Mouse (Mus musculus): ENCODE results near the gene Tle4.

GRCm38 (mm10) chr19:14415996-14416395 is 181.9 kb downstream of the Tle4 start:
- TF ChIP-seq CTCF (IDR thresholded peaks at IDR 0.05; ENCODE audit: borderline replicate concordance, extremely low read depth, insufficient read depth, insufficient read length) = no peak
- TF ChIP-seq POLR2A (IDR thresholded peaks at IDR 0.05; ENCODE audit: borderline replicate concordance, extremely low read depth, insufficient read depth, insufficient read length, poor library complexity, severe bottlenecking) = no peak

All from brain, embryonic 14.5 days (tissue).